Mouse (Mus musculus): ENCODE results near the gene Pigk. TPM values are rescaled to one million over a fixed set of nuclear protein-coding genes. Genes with fewer than 3 reads are reported as not detected.
A peak's percentile ranks its signal among the peaks of the same experiment; 100 is the strongest.

Pigk gene
- total RNA-seq, 2 experiments from 2014 or later: 49.9 to 56.0 TPM

DNA sequence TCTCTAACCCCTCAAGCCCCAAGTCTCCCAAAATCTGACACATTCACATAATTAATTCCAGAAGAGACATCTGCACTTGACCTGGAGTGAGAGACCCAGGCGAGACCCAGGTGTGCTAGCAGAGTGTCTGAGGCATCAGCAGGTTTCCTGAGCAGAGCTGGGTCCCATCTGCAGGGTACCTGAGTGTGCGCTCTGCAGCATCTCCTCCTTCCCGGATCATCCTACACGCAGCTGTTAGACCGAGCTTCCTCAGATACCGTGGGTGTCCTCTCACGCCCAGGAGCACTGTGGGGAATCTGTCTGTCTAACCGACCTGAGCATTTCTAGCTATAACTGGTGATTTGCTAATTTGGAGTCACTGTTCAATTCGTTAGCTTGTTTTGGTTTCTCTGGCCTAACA, 10.5 kb downstream of the Pigk start:
- ATAC-seq (ENCODE audit: poor library complexity, severe bottlenecking): no peak

DNA sequence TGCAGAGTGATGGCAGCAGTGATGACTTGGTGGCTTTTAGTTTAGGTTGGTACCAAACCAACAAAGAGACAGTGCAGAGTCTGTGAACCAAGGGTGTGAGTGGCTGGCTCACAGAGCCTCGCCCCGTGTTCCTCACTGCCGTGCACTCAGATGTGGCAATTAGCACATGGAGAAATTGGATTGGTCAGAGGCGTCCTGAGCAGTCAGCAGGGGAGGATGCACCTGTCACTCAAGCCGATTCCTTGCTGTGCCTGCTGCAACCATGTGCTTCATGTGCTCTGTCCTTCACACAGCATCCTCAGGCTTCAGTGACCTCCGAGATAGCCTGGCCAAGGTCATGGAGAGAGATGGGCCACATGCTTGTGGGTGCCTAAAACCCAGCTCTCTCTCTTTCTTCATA, 14.3 kb downstream of the Pigk start:
- ATAC-seq (ENCODE audit: poor library complexity, severe bottlenecking): no peak

DNA sequence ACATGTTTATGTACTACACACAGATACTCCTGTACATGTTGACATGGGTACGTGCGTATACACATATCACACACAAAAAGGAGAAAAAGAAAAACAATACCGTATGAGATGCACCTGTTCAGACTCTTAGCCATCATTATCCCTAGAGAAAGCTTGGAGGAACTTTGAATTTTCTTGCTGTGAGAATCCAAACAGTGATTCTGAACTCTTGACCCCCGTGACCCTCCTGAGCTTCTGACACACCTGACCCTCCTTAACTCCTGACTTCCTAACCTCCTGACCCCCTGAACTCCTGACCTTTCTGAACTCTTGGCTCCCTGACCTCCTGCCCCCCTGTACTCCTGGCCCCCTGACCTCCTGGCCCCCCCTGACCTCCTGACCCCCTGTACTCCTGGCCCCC, 19.1 kb downstream of the Pigk start:
- ATAC-seq (ENCODE audit: poor library complexity, severe bottlenecking): no peak

DNA sequence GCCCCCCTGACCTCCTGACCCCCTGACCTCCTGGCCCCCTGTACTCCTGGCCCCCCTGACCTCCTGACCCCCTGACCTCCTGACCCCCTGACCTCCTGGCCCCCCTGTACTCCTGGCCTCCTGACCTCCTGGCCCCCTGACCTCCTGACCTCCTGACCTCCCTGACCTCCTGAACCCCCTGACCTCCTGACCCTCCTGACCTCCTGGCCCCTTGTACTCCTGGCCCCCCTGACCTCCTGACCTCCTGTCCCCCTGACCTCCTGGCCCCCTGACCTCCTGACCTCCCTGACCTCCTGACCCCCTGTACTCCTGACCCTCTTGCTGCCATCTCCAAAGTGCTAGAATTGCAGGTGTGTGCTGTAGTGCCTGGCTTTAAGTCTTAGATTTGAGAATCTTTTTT, 19.6 kb downstream of the Pigk start:
- no peak for ATAC-seq (ENCODE audit: poor library complexity, severe bottlenecking)

DNA sequence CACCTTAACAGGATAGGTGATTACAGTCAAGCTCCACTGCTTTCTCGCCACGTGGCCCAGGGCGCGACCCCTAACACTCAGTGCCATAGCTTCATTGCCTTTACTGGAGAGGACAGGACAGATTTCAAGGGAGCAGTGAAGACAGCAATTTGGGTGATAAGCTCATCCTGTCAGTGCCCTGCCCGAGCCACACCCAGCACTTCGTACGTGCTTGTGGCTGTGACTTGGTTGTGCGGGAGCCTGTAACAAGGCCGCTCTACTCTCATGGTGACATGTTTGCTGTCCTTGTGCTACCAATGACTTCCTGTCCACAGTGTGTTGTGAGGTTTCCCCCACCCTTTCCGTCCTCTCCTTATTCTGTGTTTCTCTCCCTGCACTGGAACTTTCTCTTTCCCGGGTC, 20.2 kb downstream of the Pigk start:
- no peak for ATAC-seq (ENCODE audit: poor library complexity, severe bottlenecking)

DNA sequence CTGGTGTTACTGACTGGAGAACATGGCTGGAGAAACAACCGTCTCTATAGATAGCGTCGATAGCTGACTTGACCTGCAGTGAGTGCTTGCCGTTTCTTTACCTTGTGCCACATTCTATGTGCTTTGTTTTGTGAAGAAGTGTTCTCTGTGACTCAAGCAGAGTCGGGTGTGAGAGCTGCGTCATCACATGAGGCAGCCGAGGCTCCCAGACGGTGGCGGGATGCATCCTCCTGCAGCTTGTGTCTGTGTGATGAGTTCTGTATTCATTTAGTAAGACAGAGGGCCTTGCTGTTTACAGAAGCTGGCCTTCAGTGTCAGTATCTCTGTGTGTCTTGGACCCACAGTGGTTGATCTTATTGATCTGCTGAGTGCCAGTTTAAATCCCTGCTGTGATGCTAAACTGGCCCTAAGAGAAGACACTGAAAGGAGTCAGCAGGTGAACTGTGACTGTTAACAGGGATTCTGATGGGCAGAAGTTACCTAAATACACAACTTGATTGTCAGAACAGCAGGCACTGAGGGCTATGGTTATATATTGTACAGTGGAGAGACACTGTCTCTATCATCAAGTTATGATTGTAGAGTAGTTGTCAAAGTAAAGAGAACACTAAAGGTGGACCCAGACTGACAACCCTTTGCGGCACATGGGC, 21.8 kb downstream of the Pigk start:
- no peak for ATAC-seq (ENCODE audit: poor library complexity, severe bottlenecking)

DNA sequence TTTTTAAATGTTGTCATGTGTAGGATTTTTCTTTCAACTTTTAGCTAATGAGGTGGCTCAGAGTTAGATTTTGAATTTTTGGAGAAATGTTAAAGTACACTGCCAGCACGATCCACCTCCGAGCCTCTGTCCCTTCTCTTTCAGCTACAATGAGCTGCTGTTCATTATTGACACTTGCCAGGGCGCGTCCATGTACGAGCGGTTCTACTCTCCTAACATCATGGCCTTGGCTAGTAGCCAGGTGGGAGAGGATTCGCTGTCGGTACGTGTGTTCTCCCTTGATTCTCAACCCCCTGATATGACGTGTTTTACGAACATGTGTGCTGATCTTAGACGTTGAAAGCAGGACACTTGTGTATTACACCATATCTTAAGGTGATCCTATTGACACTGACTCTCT, 30.4 kb downstream of the Pigk start:
- ATAC-seq (ENCODE audit: poor library complexity, severe bottlenecking): no peak

DNA sequence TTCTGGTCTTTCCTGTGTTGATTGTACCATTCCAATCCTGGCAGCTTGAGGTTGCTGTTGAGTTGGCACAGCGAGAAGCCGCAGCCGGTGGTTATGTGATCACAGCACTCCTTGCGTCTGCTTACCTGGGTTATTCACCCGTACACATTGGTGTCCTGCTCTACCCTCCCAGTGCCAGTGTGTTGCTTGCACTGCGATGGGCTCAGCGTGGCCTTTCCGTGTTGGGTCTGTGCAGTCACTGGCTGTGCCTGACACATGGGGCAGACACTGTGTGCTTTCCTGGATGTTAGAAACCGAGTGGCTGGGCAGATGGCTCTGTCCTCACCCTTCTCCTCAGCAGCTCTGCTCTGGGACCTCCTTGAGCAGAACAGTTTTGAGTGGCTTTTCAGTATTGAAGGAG, 31.7 kb downstream of the Pigk start:
- ATAC-seq (ENCODE audit: poor library complexity, severe bottlenecking): no peak

DNA sequence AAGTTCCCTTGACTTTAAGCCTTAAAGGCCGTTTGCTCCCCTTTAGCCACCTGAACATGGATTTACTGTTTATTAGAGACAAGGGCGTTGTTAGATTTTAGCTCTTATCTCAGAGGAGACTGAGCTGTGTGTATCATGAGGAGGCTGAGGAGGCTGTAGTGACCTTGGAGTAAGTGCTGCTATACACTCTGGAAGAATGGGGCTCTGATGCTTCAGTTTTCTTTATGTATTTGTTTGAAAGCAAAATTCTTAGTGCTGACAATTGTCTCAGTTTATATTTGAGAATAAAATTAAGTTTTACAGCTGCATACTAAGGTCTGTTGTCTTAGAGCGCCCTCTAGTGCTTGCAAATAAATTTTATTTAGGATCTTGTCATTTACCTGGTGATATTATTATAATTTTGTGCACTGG, 35.6 kb downstream of the Pigk start:
- peak; percentile 63 for ATAC-seq (ENCODE audit: poor library complexity, severe bottlenecking)

DNA sequence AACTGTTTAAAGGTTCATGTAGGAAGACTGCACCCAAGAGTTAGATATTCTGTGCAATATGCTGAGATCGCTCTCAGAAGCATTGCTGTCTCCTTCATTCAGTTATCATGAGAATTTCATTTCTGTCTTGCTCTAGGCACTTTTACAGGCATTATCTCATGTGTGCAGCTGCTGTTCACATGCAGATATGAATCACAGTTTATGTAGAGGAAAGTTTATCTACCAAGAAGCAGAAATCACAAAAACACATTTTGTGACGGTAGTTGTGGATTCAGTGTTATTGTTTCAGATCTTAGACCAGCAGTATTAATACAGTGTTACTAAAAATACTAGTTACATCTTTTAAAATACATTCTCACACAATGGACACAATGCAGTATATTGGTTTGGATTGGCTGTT, 36.0 kb downstream of the Pigk start:
- ATAC-seq (ENCODE audit: poor library complexity, severe bottlenecking): no peak

DNA sequence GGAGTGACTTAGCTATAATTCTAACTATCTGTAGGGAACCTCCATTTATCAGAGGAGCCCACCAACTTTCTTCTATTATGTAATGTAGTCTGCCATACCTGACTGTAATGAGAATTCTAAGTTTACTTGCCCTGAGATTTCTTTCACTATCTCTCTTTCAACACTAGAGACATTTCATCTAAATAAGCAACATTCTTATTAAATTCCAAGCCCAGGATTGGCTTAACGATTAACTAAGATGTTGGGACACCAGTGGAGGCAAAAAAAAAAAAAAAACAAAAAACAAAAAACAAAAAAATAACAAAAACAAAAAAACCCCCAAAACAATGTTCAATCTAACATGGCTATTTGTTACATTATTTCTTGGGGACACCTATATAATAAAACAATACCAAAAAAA, 39.0 kb downstream of the Pigk start:
- no peak for ATAC-seq (ENCODE audit: poor library complexity, severe bottlenecking)

DNA sequence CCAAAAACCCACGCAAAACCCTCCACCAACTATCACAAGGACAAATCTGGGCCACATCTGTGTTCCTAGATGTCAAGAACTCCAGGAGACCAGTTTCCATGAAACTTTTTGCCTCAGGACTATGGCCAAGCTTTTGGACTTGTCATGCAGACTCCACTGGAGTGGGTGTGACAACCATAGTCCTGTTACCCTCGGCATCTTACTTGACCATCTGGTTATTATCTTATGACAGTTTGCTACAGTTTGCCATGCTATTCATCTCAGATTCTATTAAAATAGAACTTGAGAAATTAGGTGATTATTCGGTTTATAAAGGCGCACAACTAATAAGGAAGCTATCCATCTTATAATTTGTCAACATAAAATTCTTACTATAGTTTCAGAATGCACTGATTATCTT, 39.4 kb downstream of the Pigk start:
- no peak for ATAC-seq (ENCODE audit: poor library complexity, severe bottlenecking)

DNA sequence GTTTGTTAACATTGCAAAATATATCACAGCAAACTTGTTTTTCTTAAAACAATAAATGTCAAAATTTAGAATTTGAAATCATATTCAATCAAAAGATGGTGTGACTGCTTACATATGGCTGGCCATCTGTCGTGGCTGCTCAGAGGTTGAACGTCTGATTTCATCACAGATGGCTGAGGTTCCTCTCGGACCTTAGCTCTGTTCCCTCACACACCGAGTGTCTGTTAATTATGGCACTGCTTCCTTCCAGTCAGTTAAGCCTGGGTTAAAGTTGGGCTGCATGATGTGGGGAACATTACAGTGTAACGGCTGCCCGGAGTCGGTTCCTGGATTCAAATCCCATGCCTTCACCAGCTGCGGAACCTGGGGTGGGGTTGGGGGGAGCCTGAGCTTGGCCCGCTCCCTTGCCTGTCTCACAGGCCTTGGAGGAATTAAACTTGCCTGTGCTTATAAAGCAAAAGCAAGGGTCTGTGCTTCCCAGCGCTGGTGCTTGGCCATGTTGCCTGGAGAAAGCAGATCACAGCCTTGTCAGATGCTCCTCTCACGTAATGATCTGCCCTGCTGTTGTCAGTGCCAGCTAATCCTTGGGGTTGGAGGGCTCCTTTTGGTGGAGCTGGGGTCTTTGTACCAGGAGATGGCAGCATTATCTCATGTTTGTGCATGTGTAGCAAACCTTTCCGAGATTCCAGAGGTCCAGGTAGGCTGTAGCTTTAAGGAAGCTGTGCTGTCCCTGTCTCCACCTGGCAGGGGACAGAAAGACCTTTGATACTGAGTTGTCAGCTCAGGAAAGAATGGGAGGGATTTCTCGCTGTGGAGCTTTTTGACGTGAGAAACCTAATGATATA, 40.2 kb downstream of the Pigk start:
- no peak for ATAC-seq (ENCODE audit: poor library complexity, severe bottlenecking)

DNA sequence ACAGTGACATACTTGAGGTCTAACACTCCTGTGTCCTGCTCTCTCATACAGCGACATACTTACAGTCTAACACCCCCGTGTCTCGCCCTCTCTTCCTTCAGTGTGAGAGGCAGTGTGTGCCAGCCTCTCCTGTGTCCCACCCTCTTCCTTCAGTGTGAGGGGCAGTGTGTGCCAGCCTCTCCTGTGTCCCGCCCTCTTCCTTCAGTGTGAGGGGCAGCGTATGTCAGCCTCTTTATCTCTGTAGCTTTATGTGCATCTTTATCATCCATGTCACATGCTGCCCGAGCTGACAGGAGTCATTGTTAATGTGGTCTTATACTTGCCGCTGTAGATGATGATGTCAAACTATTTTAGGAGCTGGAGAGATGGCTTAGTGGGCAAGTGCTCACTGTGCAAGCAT, 41.6 kb downstream of the Pigk start:
- peak; percentile 38; the same call in 1 of the 2 replicates for ATAC-seq (ENCODE audit: poor library complexity, severe bottlenecking)

DNA sequence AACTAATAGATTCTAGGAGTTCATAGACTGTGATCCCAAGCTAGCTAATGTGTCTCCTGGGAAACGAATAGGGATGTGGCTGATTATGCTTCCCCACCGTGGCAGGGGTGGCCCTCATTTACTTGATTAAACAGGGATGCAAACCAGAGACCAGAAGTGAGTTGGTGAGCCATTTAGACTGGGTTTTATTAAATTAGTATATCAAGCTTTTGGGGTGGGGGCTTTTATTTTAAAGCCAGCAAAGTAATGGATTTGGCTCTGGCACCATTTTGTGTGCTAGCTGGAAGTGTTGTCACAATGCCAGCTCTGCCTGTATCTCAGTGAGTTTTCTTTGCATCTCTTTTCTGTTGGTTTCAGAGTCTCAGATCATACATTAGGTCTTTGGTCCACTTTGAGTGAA, 43.0 kb downstream of the Pigk start:
- no peak for ATAC-seq (ENCODE audit: poor library complexity, severe bottlenecking)

DNA sequence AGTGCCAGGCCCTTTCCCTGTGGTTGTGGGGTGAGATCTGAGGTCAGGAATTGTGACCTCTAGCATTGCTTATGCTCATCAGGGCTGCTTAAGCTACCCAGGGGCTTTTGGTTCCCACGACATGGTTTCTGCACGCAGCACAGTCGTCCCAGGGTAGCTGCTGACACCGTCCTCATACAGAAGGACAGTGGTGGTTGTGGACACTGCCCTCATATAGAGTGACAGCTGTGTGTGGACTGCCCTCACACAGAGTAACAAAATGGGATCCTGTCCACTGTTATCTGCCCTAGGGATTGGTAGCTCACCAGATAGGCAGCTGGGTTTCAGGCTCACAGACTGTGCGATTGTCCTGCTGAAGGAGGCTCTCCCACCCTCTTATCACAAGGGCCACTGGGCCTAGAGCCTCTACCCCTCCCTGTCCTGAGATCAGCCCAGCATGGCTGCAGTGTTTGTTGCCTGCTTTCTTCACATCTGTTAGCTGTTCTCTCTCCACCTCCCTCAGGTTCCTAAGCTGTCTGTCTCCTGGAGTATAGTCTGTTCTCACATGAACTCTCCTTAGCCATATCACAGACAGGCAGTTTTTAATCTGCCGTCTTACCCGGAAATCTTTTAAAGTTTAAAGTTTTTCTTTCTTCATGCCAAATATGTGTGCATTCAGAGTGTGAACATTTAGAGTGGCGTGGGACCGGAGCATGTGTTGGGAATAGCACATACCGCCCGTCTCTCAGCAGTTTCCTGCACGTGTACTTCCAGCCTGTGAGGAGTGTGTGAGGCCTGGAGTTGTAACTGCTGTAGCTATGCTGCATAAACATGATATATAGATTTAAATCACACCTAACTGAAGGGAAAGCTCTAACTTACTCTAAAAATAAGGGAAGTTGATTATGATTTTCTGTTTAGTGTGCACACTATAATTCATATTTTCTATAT, 43.8 kb downstream of the Pigk start:
- peak; percentile 41; the same call in 1 of the 2 replicates for ATAC-seq (ENCODE audit: poor library complexity, severe bottlenecking)

DNA sequence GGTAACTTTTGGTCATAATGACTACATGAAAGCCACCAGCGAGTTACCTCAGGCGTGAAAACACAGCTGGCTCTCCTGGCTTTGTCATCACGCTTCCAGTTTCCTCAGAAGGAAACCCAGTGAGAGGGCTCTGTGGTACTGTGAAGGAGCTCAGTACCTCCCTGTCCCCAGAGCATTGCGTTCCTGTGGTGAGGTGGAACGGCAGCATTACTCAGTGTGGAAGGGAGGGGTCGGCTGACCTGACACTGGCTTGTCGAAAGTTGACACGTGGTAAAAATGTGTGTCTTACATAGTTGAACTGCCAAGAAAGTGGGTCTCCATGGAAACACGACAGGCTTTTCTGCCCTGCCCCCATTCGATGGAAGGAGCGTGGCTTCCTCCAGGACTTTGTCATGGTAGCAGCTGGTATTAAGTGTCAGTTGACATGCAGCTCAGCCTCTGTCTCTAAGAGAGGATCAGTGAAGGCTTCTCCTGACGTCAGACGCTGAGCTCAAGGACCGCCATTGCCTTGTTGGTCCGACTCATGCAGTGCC, 44.7 kb downstream of the Pigk start:
- ATAC-seq (ENCODE audit: poor library complexity, severe bottlenecking): no peak

DNA sequence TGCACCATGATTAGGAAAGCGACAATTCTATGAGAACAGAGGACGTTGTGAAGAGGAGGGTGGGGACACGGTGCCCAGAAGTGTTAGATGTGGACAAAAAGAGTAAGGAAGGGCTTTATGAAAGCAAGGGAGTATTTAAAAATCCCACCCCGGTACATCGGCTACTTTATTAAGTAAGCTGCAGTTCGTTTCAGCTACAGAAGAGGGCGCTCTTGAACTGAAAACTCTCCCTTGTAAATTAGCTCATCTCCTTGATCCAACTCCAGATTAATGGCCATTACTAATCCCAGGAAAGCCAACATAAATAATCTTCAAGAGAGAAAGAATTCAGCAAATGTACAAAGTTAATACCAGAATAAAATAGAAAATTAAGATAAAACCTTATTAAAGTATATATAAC, 47.2 kb downstream of the Pigk start:
- ATAC-seq (ENCODE audit: poor library complexity, severe bottlenecking): 0 out of 2 replicates have a peak, but pooled peaks have one; percentile 26

DNA sequence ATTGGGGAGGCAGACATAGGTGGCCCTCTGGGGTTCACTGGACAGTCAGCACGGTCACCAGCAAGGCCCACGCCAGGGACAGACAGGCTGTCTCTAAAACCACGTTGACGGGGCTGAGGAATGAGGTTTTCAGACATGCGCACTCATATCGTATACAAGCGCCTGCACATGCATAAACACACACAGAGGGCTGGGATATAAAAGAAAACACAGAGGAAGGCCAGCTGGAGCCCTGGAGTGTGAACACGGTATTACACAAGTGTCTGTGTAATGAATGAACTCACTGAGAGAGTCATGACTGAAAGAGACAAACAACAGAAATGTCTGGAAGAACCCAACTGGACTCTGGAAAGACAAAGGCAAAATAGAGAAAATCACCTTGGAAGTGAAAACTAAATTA, 47.8 kb downstream of the Pigk start:
- ATAC-seq (ENCODE audit: poor library complexity, severe bottlenecking): no peak

DNA sequence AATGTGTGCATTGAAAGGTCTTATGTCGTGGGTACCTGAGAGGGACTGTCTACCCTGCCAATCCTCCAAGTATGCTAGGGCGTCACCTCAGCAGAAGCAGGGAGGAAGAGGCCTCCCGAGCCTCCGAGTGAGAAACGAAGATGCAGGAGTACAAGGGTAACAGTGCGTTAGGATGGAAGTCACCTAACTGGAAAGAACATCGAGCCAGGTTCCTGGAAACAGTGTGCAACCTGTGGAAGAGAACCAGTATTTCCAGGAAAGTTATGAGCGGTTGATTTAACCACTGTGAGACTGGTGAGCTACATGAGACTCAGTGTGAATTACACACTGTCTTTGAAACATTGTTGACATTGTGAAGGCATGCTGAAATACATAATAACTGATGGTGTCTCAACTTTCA, 48.4 kb downstream of the Pigk start:
- no peak for ATAC-seq (ENCODE audit: poor library complexity, severe bottlenecking)
